Mouse (Mus musculus): ENCODE measurements around the gene Cxcl12. TPM values are rescaled to one million over a fixed set of nuclear protein-coding genes. Genes with fewer than 3 reads are reported as not detected.

The Cxcl12 gene
- polyA plus RNA-seq, 1 experiment from 2014 or later: 57.5 TPM

DNA sequence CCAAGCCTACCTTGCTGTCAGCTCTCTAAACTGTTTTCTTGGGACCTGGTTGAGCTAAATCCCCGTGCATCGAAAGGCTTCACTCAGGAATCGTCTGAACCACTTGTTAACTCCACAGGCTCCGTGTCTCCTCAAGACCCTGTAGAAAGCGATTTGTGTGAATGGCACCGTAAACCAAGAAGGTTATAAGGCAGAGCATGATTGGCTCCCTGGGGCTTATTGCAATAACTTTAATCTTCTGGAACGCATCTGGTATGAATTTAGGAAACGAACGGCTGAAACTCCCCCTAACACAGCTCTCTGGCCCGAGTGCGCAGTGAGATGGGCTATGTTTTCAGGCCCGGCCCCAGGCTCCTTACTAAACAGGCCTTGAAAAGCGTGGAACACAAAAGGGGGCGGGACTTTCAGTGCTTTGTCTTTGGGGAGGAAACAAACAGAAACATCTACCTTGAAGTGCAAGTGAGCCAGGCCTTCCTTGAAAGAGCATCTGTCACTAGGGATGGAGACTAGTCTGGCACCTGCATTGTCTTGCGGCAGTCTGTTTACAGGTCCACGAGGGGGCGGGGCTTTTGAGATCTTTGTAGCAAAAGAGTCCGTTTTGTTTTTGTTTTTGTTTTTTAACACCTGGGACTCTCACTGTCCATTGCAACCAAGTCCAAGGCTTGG lies 16.7 kb upstream of the Cxcl12 start:
- H3K4me1 ChIP-seq (ENCODE audit: control insufficient read depth, low read depth, low read length): no peaks in the 10 kb centered on the region
- H3K4me3 ChIP-seq (ENCODE audit: low read depth, low read length): no peak overlapping the region
- no peak overlapping the region for H3K4me2 ChIP-seq (ENCODE audit: low read depth, low read length)
- no peak overlapping the region for H3K9ac ChIP-seq (ENCODE audit: low read depth, low read length)
- 24% methylated on average over 18 of the region's 18 CpGs for WGBS (ENCODE audit: insufficient replicate concordance)
- H3K27ac ChIP-seq (ENCODE audit: low read length): no peak overlapping the region
- H3K9me3 ChIP-seq (replicated peaks; ENCODE audit: control insufficient read depth, low read length): no peaks in the 10 kb centered on the region
- H3K36me3 ChIP-seq (ENCODE audit: control insufficient read depth, insufficient read depth): no peaks in the 10 kb centered on the region
- no peak for ATAC-seq (ENCODE audit: low read depth)
- H3K27me3 ChIP-seq (ENCODE audit: control insufficient read depth, insufficient read depth, low read depth, low read length): no peaks in the 10 kb centered on the region

DNA sequence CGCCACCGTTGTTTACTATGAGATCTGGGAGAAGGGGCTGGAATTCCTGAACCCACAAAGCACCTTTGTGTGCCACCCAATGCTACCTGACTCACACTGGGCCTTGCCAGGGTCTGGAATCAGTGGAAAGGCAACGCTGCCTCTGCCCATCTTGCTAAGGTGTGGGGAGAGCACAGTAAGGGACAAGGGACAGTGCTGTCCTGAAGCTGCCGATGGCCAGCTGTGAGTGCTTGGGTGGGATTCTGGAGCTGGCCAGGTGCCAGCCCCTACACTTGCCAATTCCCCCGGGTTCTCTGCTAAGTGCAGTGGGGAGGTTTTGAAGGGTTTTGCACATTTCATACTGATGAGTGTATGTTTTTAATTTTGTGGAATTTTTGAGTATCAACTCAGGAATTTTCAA lies 15.3 kb upstream of the Cxcl12 start:
- Histone ChIP-seq H3K9me3 (replicated peaks; ENCODE audit: control insufficient read depth, low read length) (no peaks in the 10 kb centered on the region), H3K9ac (ENCODE audit: low read depth, low read length) (no peak overlapping the region), H3K4me1 (ENCODE audit: control insufficient read depth, low read depth, low read length) (no peaks in the 10 kb centered on the region), H3K27ac (ENCODE audit: low read length) (no peak overlapping the region), H3K4me2 (ENCODE audit: low read depth, low read length) (no peak overlapping the region), H3K4me3 (ENCODE audit: low read depth, low read length) (no peak overlapping the region), H3K36me3 (ENCODE audit: control insufficient read depth, insufficient read depth) (no peaks in the 10 kb centered on the region), H3K27me3 (ENCODE audit: control insufficient read depth, insufficient read depth, low read depth, low read length) (no peaks in the 10 kb centered on the region)
- no peak for ATAC-seq (ENCODE audit: low read depth)
- WGBS (ENCODE audit: insufficient replicate concordance): 64% methylated on average over 5 of the region's 5 CpGs

GRCm38 (mm10) chr6:117156846-117157245 lies 11.5 kb upstream of the Cxcl12 start:
- no peak overlapping the region for H3K4me3 ChIP-seq (ENCODE audit: low read depth, low read length)
- H3K4me2 ChIP-seq (ENCODE audit: low read depth, low read length): no peak overlapping the region
- 43% methylated on average over 4 of the region's 4 CpGs for WGBS (ENCODE audit: insufficient replicate concordance)
- H3K4me1 ChIP-seq (ENCODE audit: control insufficient read depth, low read depth, low read length): no peaks in the 10 kb centered on the region
- H3K36me3 ChIP-seq (ENCODE audit: control insufficient read depth, insufficient read depth): no peaks in the 10 kb centered on the region
- no peak overlapping the region for H3K9ac ChIP-seq (ENCODE audit: low read depth, low read length)
- no peaks in the 10 kb centered on the region for H3K9me3 ChIP-seq (replicated peaks; ENCODE audit: control insufficient read depth, low read length)
- no peak for ATAC-seq (ENCODE audit: low read depth)
- H3K27ac ChIP-seq (ENCODE audit: low read length): no peak overlapping the region
- no peaks in the 10 kb centered on the region for H3K27me3 ChIP-seq (ENCODE audit: control insufficient read depth, insufficient read depth, low read depth, low read length)

DNA sequence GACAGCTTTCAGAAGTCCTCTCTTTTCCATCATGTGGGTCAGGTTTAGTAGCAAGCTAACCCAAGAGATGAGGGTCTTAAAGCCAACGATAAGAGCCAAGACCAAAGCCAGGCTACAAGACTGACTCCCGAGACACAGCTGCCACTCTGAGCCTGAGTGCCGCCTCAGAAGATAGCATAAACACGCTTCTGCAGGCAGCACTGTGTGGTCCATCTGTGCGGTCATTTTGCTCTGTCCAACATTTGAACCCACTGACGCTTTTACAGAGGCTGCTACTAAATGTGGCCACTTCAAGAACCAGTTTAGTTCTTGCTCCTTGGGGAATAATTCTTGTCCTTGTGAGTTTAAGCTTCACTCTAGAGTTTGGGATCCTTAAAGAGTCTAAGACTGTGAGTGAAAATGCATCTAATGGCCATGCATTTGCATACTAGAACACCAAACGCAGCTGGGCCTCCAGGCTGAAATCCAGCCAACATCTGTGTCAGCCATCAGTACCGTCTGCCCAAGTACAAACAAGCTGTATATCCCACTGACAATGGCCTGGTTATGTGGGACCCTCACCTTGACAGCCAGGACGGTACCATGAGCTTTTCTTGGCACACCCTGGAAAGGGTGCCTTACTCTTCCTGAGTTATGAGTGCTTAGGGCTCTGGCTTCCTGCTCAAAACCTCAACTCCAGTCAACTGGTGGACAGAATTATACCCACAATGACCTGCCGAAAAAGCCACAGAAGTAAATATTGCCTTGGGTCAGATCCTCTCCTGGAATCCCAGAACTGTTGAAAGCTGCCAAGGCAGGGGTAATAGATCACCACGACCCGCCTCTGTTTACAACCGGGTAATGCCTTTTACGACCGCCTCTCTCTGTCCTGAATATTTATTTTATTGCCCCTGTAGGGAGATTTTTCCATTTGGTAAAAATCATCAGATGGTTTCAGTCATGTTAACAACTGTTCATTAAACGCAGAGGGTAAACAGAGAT lies 8.3 kb upstream of the Cxcl12 start:
- no peak overlapping the region for H3K4me3 ChIP-seq (ENCODE audit: low read depth, low read length)
- no peak overlapping the region for H3K9ac ChIP-seq (ENCODE audit: low read depth, low read length)
- no peaks in the 10 kb centered on the region for H3K9me3 ChIP-seq (replicated peaks; ENCODE audit: control insufficient read depth, low read length)
- no peaks in the 10 kb centered on the region for H3K27me3 ChIP-seq (ENCODE audit: control insufficient read depth, insufficient read depth, low read depth, low read length)
- no peak overlapping the region for H3K4me2 ChIP-seq (ENCODE audit: low read depth, low read length)
- WGBS (ENCODE audit: insufficient replicate concordance): 32% methylated on average over 16 of the region's 16 CpGs
- no peaks in the 10 kb centered on the region for H3K4me1 ChIP-seq (ENCODE audit: control insufficient read depth, low read depth, low read length)
- ATAC-seq (ENCODE audit: low read depth): no peak
- no peaks in the 10 kb centered on the region for H3K36me3 ChIP-seq (ENCODE audit: control insufficient read depth, insufficient read depth)
- no peak overlapping the region for H3K27ac ChIP-seq (ENCODE audit: low read length)

DNA sequence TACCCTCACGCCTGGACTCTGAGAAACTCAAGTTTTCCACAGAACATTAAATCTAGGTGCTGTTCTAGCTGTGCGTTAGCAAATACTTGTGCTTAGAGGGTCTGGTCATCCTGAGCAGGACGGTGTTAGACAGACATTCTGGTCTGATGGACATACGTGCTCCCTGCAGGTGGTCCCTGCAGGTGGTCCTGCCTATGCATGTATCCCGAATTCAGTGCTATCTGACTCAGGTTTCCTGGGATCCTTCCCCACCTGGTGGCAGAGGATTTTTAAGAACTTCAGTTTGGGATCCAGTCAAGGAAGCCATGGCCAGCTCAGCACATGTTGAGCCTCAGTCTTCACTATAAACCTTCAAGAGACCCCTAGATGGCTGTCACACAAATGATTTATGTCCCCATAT lies 4.8 kb upstream of the Cxcl12 start:
- no peaks in the 10 kb centered on the region for H3K36me3 ChIP-seq (ENCODE audit: control insufficient read depth, insufficient read depth)
- H3K4me2 ChIP-seq (ENCODE audit: low read depth, low read length): no peak overlapping the region
- no peaks in the 10 kb centered on the region for H3K9me3 ChIP-seq (replicated peaks; ENCODE audit: control insufficient read depth, low read length)
- no peaks in the 10 kb centered on the region for H3K4me1 ChIP-seq (ENCODE audit: control insufficient read depth, low read depth, low read length)
- WGBS (ENCODE audit: insufficient replicate concordance): 48% methylated on average over 5 of the region's 5 CpGs
- H3K9ac ChIP-seq (ENCODE audit: low read depth, low read length): no peak overlapping the region
- ATAC-seq (ENCODE audit: low read depth): no peak
- H3K27me3 ChIP-seq (ENCODE audit: control insufficient read depth, insufficient read depth, low read depth, low read length): peaks cover 14% of the 10 kb centered on the region
- no peak overlapping the region for H3K4me3 ChIP-seq (ENCODE audit: low read depth, low read length)
- H3K27ac ChIP-seq (ENCODE audit: low read length): no peak overlapping the region

- Histone ChIP-seq H3K4me3 (ENCODE audit: low read depth, low read length) (no peak overlapping the region), H3K4me1 (ENCODE audit: control insufficient read depth, low read depth, low read length) (no peaks in the 10 kb centered on the region), H3K9ac (ENCODE audit: low read depth, low read length) (no peak overlapping the region), H3K4me2 (ENCODE audit: low read depth, low read length) (no peak overlapping the region), H3K27ac (ENCODE audit: low read length) (no peak overlapping the region), H3K36me3 (ENCODE audit: control insufficient read depth, insufficient read depth) (no peaks in the 10 kb centered on the region), H3K9me3 (replicated peaks; ENCODE audit: control insufficient read depth, low read length) (no peaks in the 10 kb centered on the region), H3K27me3 (ENCODE audit: control insufficient read depth, insufficient read depth, low read depth, low read length) (peaks cover 31% of the 10 kb centered on the region)
- WGBS (ENCODE audit: insufficient replicate concordance): 3% methylated on average over 16 of the region's 16 CpGs
- peak; percentile 43; the same call in 1 of the 2 replicates for ATAC-seq (ENCODE audit: low read depth)
Observed at GRCm38 (mm10) chr6:117166581-117167425, 1.5 kb upstream of the Cxcl12 start.

GRCm38 (mm10) chr6:117167426-117167730 lies 957 bp upstream of the Cxcl12 start:
- no peak overlapping the region for H3K9ac ChIP-seq (ENCODE audit: low read depth, low read length)
- no peak overlapping the region for H3K4me2 ChIP-seq (ENCODE audit: low read depth, low read length)
- WGBS (ENCODE audit: insufficient replicate concordance): 11% methylated on average over 7 of the region's 7 CpGs
- H3K9me3 ChIP-seq (replicated peaks; ENCODE audit: control insufficient read depth, low read length): no peaks in the 10 kb centered on the region
- no peak overlapping the region for H3K4me3 ChIP-seq (ENCODE audit: low read depth, low read length)
- no peak overlapping the region for H3K27ac ChIP-seq (ENCODE audit: low read length)
- no peaks in the 10 kb centered on the region; the same call in 1 of the 2 replicates for H3K4me1 ChIP-seq (ENCODE audit: control insufficient read depth, low read depth, low read length)
- ATAC-seq (ENCODE audit: low read depth): no peak
- H3K27me3 ChIP-seq (ENCODE audit: control insufficient read depth, insufficient read depth, low read depth, low read length): peaks cover 31% of the 10 kb centered on the region
- no peaks in the 10 kb centered on the region for H3K36me3 ChIP-seq (ENCODE audit: control insufficient read depth, insufficient read depth)

DNA sequence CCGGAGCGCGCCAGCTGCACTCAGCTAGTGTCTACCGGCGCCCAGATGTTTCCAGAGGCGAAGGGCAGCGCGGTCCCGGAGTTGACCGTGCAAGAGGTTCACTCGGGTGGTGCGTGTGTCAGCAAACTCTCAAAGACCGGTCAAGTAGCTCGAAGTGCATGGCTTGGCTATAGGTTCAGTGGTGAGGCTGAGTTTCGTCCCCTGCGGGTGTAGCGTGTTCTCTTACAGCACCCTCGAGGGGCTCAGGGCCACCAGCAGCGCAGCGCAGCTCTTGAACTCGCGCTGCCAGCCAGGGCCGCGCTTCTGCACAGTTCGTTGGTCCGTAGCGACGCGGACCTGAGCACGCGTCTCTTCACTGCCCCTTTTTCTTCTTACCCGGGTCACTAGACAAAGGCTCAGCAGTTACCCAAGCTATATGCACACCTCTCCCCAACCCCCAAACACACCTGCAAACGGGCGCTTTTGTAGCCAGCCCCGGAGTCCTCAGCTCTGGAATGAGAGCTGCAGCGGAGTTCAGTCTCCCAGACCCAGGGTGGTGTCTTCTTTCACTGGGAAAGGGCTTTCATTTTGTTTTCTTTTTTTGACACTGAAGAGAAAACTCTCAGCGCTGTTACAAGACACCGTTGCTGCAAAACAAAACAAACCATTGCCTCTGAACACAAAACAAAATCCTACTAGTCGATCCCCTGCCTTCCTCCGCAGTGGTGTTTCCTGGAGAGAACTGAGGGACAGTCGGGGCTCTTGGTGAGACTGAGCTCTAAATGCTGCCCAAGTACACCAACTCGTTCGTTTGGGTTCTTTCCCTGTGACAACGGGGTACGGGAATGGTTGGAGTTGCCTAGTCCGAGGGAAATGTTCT lies 945 bp downstream of the Cxcl12 start:
- WGBS (ENCODE audit: insufficient replicate concordance): under 1% methylated on average over 46 of the region's 46 CpGs
- peaks cover 8% of the 10 kb centered on the region for H3K4me1 ChIP-seq (ENCODE audit: control insufficient read depth, low read depth, low read length)
- H3K9me3 ChIP-seq (replicated peaks; ENCODE audit: control insufficient read depth, low read length): no peaks in the 10 kb centered on the region
- ATAC-seq (ENCODE audit: low read depth): no peak
- peak overlapping the region; percentile 57 for H3K27ac ChIP-seq (ENCODE audit: low read length)
- peak overlapping the region; percentile 50 for H3K9ac ChIP-seq (ENCODE audit: low read depth, low read length)
- H3K4me2 ChIP-seq (ENCODE audit: low read depth, low read length): peak overlapping the region; percentile 45
- H3K27me3 ChIP-seq (ENCODE audit: control insufficient read depth, insufficient read depth, low read depth, low read length): peaks cover 31% of the 10 kb centered on the region
- H3K36me3 ChIP-seq (ENCODE audit: control insufficient read depth, insufficient read depth): no peaks in the 10 kb centered on the region
- peak overlapping the region; percentile 63 for H3K4me3 ChIP-seq (ENCODE audit: low read depth, low read length)

Data from liver, embryonic 16.5 days (tissue).